Mouse (Mus musculus): ENCODE data around the gene Taf10. TPM values are rescaled to one million over a fixed set of nuclear protein-coding genes. Genes with fewer than 3 reads are reported as not detected.

Taf10 gene
- 282 and 451 TPM in 2 replicates for polyA plus RNA-seq (2012; rRNA removed)

- Histone ChIP-seq H3K4me3 (ENCODE audit: extremely low read depth, insufficient read depth, insufficient read length) (peak within 1 kb of the TSS; percentile 68), H3K36me3 (ENCODE audit: control insufficient read depth, insufficient read depth, low read length) (peaks cover 17% of the 10 kb centered on the region), H3K27me3 (ENCODE audit: control insufficient read depth, insufficient read depth, low read length) (no peaks in the 10 kb centered on the region), H3K27ac (ENCODE audit: insufficient read depth, low read length) (peak within 1 kb of the TSS; percentile 53), H3K4me1 (ENCODE audit: control insufficient read depth, insufficient read depth, insufficient read length) (no peaks in the 10 kb centered on the region; the same call in 1 of the 2 replicates)
- WGBS, result under 1% methylated on average over 67 of the region's 67 CpGs
- DNase-seq (ENCODE audit: low read depth in 1 of 2, low spot score in 2 of 2), result peak; percentile 84 to 88
- TF ChIP-seq CTCF (IDR thresholded peaks at IDR 0.05; ENCODE audit: extremely low read depth, insufficient read depth, insufficient read length, insufficient replicate concordance) (0 out of 2 replicates have a peak, but pooled peaks have one; percentile 17), POLR2A (IDR thresholded peaks at IDR 0.05; ENCODE audit: low read depth, low read length) (peak; percentile 87)
Observed at GRCm38 (mm10) chr7:105743926-105744590, at the start of gene Taf10. Gene Taf10, minus strand, starts transcription at chr7:105744361.

- TF ChIP-seq POLR2A (IDR thresholded peaks at IDR 0.05; ENCODE audit: low read depth, low read length), result no peak
- TF ChIP-seq CTCF (IDR thresholded peaks at IDR 0.05; ENCODE audit: extremely low read depth, insufficient read depth, insufficient read length, insufficient replicate concordance), result no peak
- Histone ChIP-seq H3K4me1 (ENCODE audit: control insufficient read depth, insufficient read depth, insufficient read length) (no peaks in the 10 kb centered on the region), H3K27ac (ENCODE audit: insufficient read depth, low read length) (no peak overlapping the region), H3K27me3 (ENCODE audit: control insufficient read depth, insufficient read depth, low read length) (peaks cover 1% of the 10 kb centered on the region; the same call in 1 of the 2 replicates), H3K4me3 (ENCODE audit: extremely low read depth, insufficient read depth, insufficient read length) (no peak overlapping the region), H3K36me3 (ENCODE audit: control insufficient read depth, insufficient read depth, low read length) (no peaks in the 10 kb centered on the region)
- WGBS, result 84% methylated on average over 7 of the region's 7 CpGs
- DNase-seq (ENCODE audit: low read depth in 1 of 2, low spot score in 2 of 2), result no peak
Observed at GRCm38 (mm10) chr7:105793701-105794100, 49.5 kb upstream of the Taf10 start.

DNA sequence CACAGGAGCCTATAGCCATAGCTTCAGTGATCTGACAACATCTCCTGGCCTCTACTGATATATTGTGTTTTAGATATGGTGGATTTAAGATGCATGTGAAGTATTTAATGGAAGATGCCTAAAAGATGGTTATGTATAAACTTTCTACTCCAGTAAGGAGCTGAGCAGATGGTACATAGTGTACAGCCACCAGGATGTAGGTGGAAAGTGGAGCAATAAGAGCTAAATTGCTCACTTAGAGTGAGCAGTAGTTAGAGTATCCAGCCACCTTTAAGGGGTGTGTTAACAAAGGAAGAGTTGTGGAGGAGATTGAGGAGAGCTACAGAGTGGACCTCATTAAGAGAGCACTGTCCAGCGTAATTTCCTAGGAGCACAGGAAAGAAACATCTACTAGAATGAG, 47.0 kb upstream of the Taf10 start:
- peaks cover 17% of the 10 kb centered on the region for H3K27me3 ChIP-seq (ENCODE audit: control insufficient read depth, insufficient read depth, low read length)
- no peaks in the 10 kb centered on the region for H3K36me3 ChIP-seq (ENCODE audit: control insufficient read depth, insufficient read depth, low read length)
- DNase-seq (ENCODE audit: low read depth in 1 of 2, low spot score in 2 of 2), result no peak
- 85% methylated on average over 1 of the region's 1 CpGs for WGBS
- H3K4me1 ChIP-seq (ENCODE audit: control insufficient read depth, insufficient read depth, insufficient read length), result peaks cover 6% of the 10 kb centered on the region; the same call in 1 of the 2 replicates
- H3K27ac ChIP-seq (ENCODE audit: insufficient read depth, low read length), result no peak overlapping the region
- TF ChIP-seq CTCF (IDR thresholded peaks at IDR 0.05; ENCODE audit: extremely low read depth, insufficient read depth, insufficient read length, insufficient replicate concordance) (no peak), POLR2A (IDR thresholded peaks at IDR 0.05; ENCODE audit: low read depth, low read length) (no peak)
- no peak overlapping the region for H3K4me3 ChIP-seq (ENCODE audit: extremely low read depth, insufficient read depth, insufficient read length)

- Histone ChIP-seq H3K4me3 (ENCODE audit: extremely low read depth, insufficient read depth, insufficient read length) (peak within 1 kb of the TSS; percentile 52), H3K4me1 (ENCODE audit: control insufficient read depth, insufficient read depth, insufficient read length) (peaks cover 6% of the 10 kb centered on the region; the same call in 1 of the 2 replicates), H3K36me3 (ENCODE audit: control insufficient read depth, insufficient read depth, low read length) (no peaks in the 10 kb centered on the region), H3K27ac (ENCODE audit: insufficient read depth, low read length) (peak within 1 kb of the TSS; percentile 38; the same call in 1 of the 2 replicates), H3K27me3 (ENCODE audit: control insufficient read depth, insufficient read depth, low read length) (peaks cover 17% of the 10 kb centered on the region)
- 5% methylated on average over 72 of the region's 97 CpGs for WGBS
- DNase-seq (ENCODE audit: low read depth in 1 of 2, low spot score in 2 of 2), result no peak
- no peak for TF ChIP-seq CTCF (IDR thresholded peaks at IDR 0.05; ENCODE audit: extremely low read depth, insufficient read depth, insufficient read length, insufficient replicate concordance)
- TF ChIP-seq POLR2A (IDR thresholded peaks at IDR 0.05; ENCODE audit: low read depth, low read length), result no peak
Observed at GRCm38 (mm10) chr7:105787285-105788140, 43.4 kb upstream of the Taf10 start, which contains the start of gene Dchs1. Gene Dchs1, minus strand, starts transcription at chr7:105787654.

GRCm38 (mm10) chr7:105786506-105787284, 42.5 kb upstream of the Taf10 start:
- Histone ChIP-seq H3K4me3 (ENCODE audit: extremely low read depth, insufficient read depth, insufficient read length) (peak overlapping the region; percentile 43; the same call in 1 of the 2 replicates), H3K27me3 (ENCODE audit: control insufficient read depth, insufficient read depth, low read length) (peaks cover 17% of the 10 kb centered on the region), H3K4me1 (ENCODE audit: control insufficient read depth, insufficient read depth, insufficient read length) (peaks cover 6% of the 10 kb centered on the region; the same call in 1 of the 2 replicates), H3K27ac (ENCODE audit: insufficient read depth, low read length) (peak overlapping the region; percentile 12; the same call in 1 of the 2 replicates), H3K36me3 (ENCODE audit: control insufficient read depth, insufficient read depth, low read length) (no peaks in the 10 kb centered on the region)
- 31% methylated on average over 19 of the region's 20 CpGs for WGBS
- TF ChIP-seq CTCF (IDR thresholded peaks at IDR 0.05; ENCODE audit: extremely low read depth, insufficient read depth, insufficient read length, insufficient replicate concordance), result no peak
- no peak for TF ChIP-seq POLR2A (IDR thresholded peaks at IDR 0.05; ENCODE audit: low read depth, low read length)
- no peak for DNase-seq (ENCODE audit: low read depth in 1 of 2, low spot score in 2 of 2)

DNA sequence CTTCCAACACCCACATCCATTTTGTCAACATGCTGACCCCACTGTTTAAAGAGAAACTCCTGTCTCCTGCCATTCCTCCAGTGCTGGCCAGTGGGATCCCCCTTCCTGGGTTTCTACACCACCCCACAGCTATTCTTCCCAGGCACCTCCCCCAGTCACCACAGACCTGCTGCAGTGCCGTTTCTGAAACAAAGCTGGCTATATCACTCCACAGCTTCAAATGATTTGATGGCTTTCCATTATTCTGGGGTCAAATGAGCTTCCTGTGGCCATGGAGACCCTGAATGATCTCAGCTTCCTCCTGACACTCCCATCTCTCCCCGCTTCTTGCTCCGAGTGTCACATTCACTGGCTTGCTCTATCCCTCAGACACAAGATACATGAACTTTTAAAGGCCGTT, 40.4 kb upstream of the Taf10 start:
- H3K4me1 ChIP-seq (ENCODE audit: control insufficient read depth, insufficient read depth, insufficient read length), result peaks cover 6% of the 10 kb centered on the region; the same call in 1 of the 2 replicates
- DNase-seq (ENCODE audit: low read depth in 1 of 2, low spot score in 2 of 2), result no peak
- peaks cover 16% of the 10 kb centered on the region for H3K27me3 ChIP-seq (ENCODE audit: control insufficient read depth, insufficient read depth, low read length)
- no peaks in the 10 kb centered on the region for H3K36me3 ChIP-seq (ENCODE audit: control insufficient read depth, insufficient read depth, low read length)
- no peak overlapping the region for H3K27ac ChIP-seq (ENCODE audit: insufficient read depth, low read length)
- H3K4me3 ChIP-seq (ENCODE audit: extremely low read depth, insufficient read depth, insufficient read length), result no peak overlapping the region
- no peak for TF ChIP-seq POLR2A (IDR thresholded peaks at IDR 0.05; ENCODE audit: low read depth, low read length)
- no peak for TF ChIP-seq CTCF (IDR thresholded peaks at IDR 0.05; ENCODE audit: extremely low read depth, insufficient read depth, insufficient read length, insufficient replicate concordance)
- 73% methylated on average over 4 of the region's 4 CpGs for WGBS
